Mouse (Mus musculus) spleen, adult 2 months (tissue): ENCODE data around the gene Fmnl3. TPM values are rescaled to one million over a fixed set of nuclear protein-coding genes. Genes with fewer than 3 reads are reported as not detected.

Experiments
- DNase-seq, 2 experiments: peaks; one replicate each; pipeline versions ENCODE4 v3.0.0 to v3.0.0-alpha.2; 2012 to 2021; ENCODE audit warnings: low spot score in 2 of 2, low read depth in 1 of 2
- H3K27ac ChIP-seq: fragments of 200-500 bp; 2 replicates; pipeline ENCODE4 v1.5.1; 2012; ENCODE audit warnings: low read length, inconsistent platforms; ENCODE audit not compliant: insufficient read depth
- H3K27me3 ChIP-seq: fragments of 200-500 bp; 2 replicates; pipeline ENCODE4 v1.6.1; 2012; ENCODE audit warnings: mild to moderate bottlenecking, moderate library complexity, low read length, inconsistent platforms; ENCODE audit not compliant: control insufficient read depth, insufficient read depth
- H3K36me3 ChIP-seq: fragments of 200-500 bp; 2 replicates; pipeline ENCODE4 v1.6.1; 2012; ENCODE audit warnings: mild to moderate bottlenecking, low read length, inconsistent platforms; ENCODE audit not compliant: control insufficient read depth, insufficient read depth
- H3K4me1 ChIP-seq: fragments of 200-500 bp; 2 replicates; pipeline ENCODE4 v1.6.1; 2011; ENCODE audit warnings: inconsistent platforms; ENCODE audit not compliant: control insufficient read depth, insufficient read depth, insufficient read length
- H3K4me3 ChIP-seq: fragments of 200-500 bp; 2 replicates; pipeline ENCODE4 v1.5.1; 2011; ENCODE audit warnings: mild to moderate bottlenecking, inconsistent platforms; ENCODE audit not compliant: insufficient read depth, insufficient read length; ENCODE audit errors: extremely low read depth
- CTCF ChIP-seq: fragments of 200-500 bp; IDR thresholded peaks from 2 replicates; pipeline ENCODE4 v1.5.1; 2011; ENCODE audit warnings: mild to moderate bottlenecking, inconsistent platforms; ENCODE audit not compliant: insufficient read depth, insufficient read length, insufficient replicate concordance; ENCODE audit errors: extremely low read depth
- POLR2A ChIP-seq: fragments of 200-500 bp; IDR thresholded peaks from 2 replicates; pipeline ENCODE4 v1.6.1; 2011; ENCODE audit warnings: low read depth, low read length, inconsistent platforms
- WGBS: fragments of 180-500 bp; shearing (Covaris S2); methylation state at CpG from one replicate; pipeline ENCODE4 v1.1.7; 2018; 5-methylcytosine and 5-hydroxymethylcytosine counted together
- polyA plus RNA-seq: library from polyadenylated mRNA; depleted of rRNA; stranded (reverse); fragments of >200 nt; gene quantifications from 2 replicates; pipeline ENCODE4 v1.2.3, GENCODE M21; 2012

Gene Fmnl3
- polyA plus RNA-seq, 1 experiment = 25.6 TPM

GRCm38 (mm10) chr15:99396875-99397274 lies 26.6 kb upstream of the Fmnl3 start:
- TF ChIP-seq POLR2A (no peak), CTCF (no peak)
- no peaks in the 10 kb centered on the region; the same call in 1 of the 2 replicates for H3K36me3 ChIP-seq
- no peaks in the 10 kb centered on the region for H3K27me3 ChIP-seq
- no peak overlapping the region for H3K4me3 ChIP-seq
- 60% methylated on average over 4 of the region's 4 CpGs for WGBS
- H3K4me1 ChIP-seq = peaks cover 12% of the 10 kb centered on the region; the same call in 1 of the 2 replicates
- no peak for DNase-seq
- no peak overlapping the region for H3K27ac ChIP-seq

- Histone ChIP-seq H3K27ac (no peak overlapping the region), H3K27me3 (no peaks in the 10 kb centered on the region), H3K4me3 (no peak overlapping the region), H3K36me3 (no peaks in the 10 kb centered on the region; the same call in 1 of the 2 replicates), H3K4me1 (peaks cover 12% of the 10 kb centered on the region; the same call in 1 of the 2 replicates)
- DNase-seq = no peak
- 59% methylated on average over 1 of the region's 1 CpGs for WGBS
- no peak for TF ChIP-seq POLR2A
Observed at GRCm38 (mm10) chr15:99396462-99396861, 26.2 kb upstream of the Fmnl3 start.

DNA sequence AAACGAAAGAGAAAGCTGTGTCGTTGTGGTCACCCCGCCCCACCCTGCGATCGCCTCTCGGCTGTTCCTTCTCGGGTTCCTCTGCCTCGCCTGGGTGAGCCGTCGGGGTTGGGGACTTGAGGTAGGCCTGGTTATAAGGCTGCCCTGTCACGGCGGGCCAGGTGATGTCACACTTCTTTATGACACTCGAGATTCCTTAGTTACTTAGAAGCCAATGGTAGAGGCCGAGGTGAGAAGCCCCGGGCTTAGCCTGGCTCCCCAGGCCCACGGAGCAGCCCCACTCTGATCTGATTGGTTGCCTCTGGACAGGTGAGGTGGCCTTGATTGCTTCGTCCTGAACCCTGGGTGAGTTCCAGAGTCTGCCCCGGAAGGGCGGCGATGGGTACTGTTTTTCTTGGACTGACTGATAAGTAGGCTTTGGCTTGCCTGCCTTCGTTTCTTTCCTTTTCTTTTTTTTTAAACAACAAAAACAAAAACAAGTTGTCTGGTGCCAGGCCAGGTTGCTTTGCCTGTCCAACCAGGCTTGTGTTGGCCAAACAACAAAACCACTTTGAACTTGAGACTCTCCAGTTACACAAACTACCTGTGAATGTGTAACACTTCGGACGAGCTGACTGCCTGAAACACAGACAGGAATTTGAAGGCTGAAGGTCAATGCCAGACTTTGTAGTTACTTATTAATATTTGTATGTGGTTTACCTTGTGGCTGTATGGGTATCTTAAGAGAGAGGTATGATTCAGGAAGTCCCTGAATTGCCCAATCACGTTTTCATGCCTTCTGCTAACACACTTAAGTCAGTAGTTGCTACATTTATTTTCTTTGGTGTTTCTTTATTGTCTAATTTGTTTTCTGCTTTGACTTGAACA lies 23.3 kb upstream of the Fmnl3 start:
- peak in 1 of 2 experiments; percentile 79 for DNase-seq
- Histone ChIP-seq H3K27ac (peak overlapping the region; percentile 96), H3K36me3 (no peaks in the 10 kb centered on the region), H3K27me3 (no peaks in the 10 kb centered on the region), H3K4me3 (peak overlapping the region; percentile 97), H3K4me1 (peaks cover 12% of the 10 kb centered on the region; the same call in 1 of the 2 replicates)
- TF ChIP-seq POLR2A (no peak), CTCF (no peak)
- 2% methylated on average over 24 of the region's 24 CpGs for WGBS

DNA sequence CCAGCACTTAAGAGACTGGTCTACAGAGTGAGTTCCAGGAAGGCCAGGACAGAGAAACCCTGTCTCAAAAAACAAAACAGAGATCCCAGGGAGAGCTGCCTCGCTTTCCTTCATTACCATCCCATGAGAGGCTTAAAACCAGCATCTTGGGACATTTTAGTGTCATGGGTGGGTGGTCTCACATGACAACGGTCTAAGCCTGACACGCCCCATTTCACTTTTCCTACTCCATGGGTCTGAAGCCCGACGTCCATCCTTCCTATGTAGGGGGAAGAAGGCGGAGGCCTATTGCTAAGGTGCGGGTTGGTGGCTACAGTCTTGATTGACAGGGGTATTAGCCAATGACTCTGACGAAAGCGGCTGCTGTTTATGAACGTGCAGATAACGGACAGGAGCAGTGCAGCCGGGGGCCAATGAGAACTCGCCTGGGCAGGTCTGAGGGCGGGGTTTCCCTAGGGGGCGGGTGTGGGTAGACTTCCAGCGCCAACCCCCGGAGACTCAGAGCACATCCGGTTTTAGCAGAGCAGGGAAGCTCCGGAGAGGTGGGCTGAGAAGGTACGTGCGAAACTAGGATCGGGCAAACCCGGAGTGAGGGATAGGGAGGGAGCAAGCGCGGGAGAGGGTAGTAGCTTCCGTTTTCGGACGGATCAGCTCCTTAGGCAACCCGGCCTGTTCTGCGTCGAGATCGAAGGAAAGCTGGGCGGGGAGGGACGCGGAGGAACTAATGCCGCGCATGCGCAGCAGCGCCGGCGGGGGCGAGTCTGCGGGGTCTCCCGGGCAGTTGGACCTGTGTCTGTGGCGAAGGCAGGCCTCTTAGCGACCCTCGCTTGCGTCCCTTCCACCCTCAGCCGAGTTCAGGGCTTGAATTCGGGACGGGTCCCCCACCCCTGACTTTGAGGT lies 22.5 kb upstream of the Fmnl3 start, which contains the start of gene Tmbim6:
TSS of gene Tmbim6 (plus strand) at position 397 of the 900 bp plus-strand sequence.
- H3K27me3 ChIP-seq = no peaks in the 10 kb centered on the region
- WGBS = under 1% methylated on average over 46 of the region's 51 CpGs
- H3K4me1 ChIP-seq = peaks cover 11% of the 10 kb centered on the region; the same call in 1 of the 2 replicates
- peak within 1 kb of the TSS; percentile 96 for H3K27ac ChIP-seq
- TF ChIP-seq POLR2A (peak; percentile 94), CTCF (no peak)
- H3K36me3 ChIP-seq = no peaks in the 10 kb centered on the region
- peak; percentile 98 to 100 for DNase-seq
- peak within 1 kb of the TSS; percentile 97 for H3K4me3 ChIP-seq

DNA sequence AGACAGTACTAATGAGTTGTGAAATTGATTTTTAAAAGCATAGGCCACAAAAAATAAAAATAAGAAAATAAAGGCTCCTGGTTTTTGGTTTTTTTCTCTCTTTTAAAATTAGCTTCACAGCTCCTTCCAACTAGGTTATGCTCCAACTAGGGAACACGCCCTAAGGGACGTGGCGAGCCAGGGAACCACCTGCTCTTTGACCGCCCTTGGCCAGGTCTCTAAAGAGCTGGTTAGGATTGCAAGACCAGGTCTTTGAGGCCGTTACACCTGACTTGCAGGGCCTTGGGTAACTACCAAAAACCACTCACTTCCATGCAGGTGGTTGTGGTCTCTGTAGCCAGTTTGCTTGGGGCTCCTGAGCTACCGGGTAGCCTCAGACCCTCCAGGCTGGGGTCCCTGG lies 21.7 kb upstream of the Fmnl3 start:
- H3K36me3 ChIP-seq = no peaks in the 10 kb centered on the region
- TF ChIP-seq CTCF = no peak
- H3K27ac ChIP-seq = peak overlapping the region; percentile 12; the same call in 1 of the 2 replicates
- no peak for DNase-seq
- H3K4me3 ChIP-seq = no peak overlapping the region
- H3K4me1 ChIP-seq = peaks cover 9% of the 10 kb centered on the region; the same call in 1 of the 2 replicates
- no peaks in the 10 kb centered on the region for H3K27me3 ChIP-seq
- WGBS = 62% methylated on average over 6 of the region's 6 CpGs

DNA sequence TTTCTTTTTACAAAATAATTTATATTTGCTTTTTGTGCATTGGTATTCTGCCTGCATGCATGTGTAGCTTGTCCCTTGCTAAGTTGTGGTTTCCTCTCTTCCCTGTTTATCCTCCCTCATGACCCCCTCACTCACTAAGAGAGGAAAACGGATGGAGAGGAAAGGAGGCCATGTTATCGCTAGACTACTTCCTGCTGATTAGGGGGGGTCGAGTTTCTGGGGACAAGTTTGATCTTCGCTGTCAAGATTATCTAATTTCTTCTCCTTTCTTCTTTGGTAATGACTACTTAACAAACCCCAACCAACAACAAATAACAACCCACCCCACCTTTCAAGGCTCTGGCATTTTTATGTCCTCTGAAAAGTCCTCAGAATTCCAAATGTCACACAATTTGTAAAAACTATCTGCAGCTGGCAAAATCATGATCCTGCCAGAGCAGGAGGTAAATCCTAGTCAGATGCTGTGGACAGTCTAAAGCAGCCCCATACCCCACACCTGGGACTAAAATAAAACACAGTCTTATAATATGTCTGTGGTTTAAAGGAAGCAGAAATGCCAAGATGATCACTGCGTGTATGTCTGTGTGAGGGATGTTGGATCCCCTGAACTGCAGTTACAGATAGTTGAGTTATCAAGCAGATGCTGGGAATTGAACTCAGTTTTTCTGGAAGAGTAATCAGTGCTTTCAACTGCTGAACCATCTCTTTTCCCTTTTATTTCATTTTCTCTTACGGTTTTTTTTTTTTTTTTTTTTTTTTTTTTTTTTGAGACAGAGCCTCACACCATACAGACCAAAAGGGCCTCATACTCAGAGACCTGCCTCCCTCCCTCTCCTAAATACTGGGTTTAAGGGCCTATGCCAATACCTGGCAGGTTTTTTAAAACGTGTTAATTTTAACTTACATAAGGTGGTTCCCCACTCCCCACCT lies 20.5 kb upstream of the Fmnl3 start:
- Histone ChIP-seq H3K27me3 (no peaks in the 10 kb centered on the region), H3K27ac (no peak overlapping the region), H3K36me3 (no peaks in the 10 kb centered on the region), H3K4me3 (no peak overlapping the region), H3K4me1 (peaks cover 5% of the 10 kb centered on the region; the same call in 1 of the 2 replicates)
- DNase-seq = no peak
- no peak for TF ChIP-seq CTCF
- TF ChIP-seq POLR2A = no peak
- WGBS = 51% methylated on average over 7 of the region's 7 CpGs
